Mouse (Mus musculus) embryo, embryonic 9.5 days (tissue): ENCODE data around the gene Oaz2.

Experiments
- DNase-seq: peaks from one replicate; pipeline ENCODE4 v3.0.0-alpha.2; 2017; ENCODE audit errors: extremely low spot score

Gene Oaz2

GRCm38 (mm10) chr9:65667701-65668100, at the start of gene Oaz2:
Gene Oaz2, plus strand, starts transcription at chr9:65668001.
- DNase-seq = no peak

DNA sequence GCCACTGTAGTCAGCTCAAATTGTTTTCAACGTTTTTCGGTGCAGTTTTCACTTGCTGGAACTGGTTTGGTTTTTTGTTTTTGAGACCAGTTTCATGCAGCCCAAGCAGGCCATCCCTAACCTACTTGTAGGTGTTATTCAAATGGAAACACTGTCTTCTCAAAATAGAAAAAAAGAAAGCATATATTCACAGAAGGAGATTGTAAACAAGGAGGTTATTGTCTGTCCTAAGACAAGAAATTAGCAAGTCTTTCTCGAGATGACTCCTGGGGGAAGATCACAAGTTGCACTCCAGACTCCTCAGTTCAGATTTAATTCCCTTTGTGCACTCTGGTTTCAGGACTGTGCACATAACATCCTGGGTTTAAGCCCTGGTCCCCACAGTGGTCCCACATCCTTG, 48.5 kb upstream of the Oaz2 start:
- DNase-seq = no peak

GRCm38 (mm10) chr9:65621196-65621595, 46.6 kb upstream of the Oaz2 start:
- no peak for DNase-seq

GRCm38 (mm10) chr9:65621666-65622065, 46.1 kb upstream of the Oaz2 start:
- DNase-seq = no peak

- DNase-seq = no peak
Observed at GRCm38 (mm10) chr9:65622826-65623225, 45.0 kb upstream of the Oaz2 start.

DNA sequence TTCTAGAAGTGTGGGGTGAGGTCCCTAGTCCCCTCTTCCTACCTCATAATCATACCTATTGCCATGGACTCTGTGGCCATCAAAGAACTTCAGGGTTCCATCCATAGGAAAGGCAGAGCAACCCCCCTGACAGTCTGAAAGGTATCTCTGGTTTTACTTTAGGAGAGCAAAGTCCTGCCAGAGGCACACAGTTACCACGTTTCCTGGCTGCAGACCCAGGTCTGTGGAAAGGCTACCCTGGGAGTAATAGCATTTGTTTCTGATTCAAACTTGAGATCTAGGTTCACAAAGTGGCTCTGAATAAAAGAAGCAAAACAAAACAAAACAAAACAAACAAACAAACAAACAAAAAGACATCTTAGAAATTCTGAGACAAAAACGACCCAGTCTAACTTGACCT, 43.5 kb upstream of the Oaz2 start:
- no peak for DNase-seq

DNA sequence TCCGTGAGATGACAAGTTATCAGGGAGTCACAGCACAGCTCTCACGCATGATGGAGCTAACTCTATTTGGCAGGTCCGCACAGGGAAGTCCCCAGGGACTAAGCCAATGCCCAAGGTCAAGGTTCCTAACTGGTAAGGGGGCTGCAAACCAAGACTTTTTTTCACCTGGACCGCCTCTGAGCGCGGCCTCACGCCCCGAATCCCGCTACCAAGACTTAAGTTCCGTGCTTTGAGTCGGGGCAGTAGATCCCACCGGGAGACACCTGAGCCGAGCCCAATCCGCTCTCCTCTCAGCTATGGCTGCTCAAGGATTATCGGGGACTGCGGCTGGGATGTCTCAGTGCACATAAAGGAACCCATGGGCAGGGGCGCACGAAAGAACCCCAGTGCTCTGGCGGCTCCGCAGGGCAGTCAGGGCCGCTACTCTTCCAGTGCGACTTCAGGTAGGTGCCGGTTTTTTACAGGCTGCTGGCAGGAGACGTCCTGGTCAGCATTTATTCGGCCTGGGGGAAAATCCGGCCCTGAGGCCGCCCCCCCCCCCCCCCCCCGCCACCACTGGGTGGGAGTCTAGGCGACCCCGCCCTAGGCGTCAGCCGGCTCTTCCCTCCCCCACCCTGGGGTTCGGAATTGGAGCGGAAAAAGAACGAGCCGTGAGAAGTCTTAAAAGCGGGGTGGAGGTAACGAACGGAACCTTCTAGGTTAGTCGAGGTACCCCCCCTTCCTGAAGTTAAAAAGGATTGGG, 38.6 kb upstream of the Oaz2 start, which contains the start of gene Rbpms2:
TSS of gene Rbpms2 (plus strand) at position 624 of the 742 bp plus-strand sequence.
- peak; percentile 59 for DNase-seq

GRCm38 (mm10) chr9:65629767-65630630, 37.8 kb upstream of the Oaz2 start:
- no peak for DNase-seq

DNA sequence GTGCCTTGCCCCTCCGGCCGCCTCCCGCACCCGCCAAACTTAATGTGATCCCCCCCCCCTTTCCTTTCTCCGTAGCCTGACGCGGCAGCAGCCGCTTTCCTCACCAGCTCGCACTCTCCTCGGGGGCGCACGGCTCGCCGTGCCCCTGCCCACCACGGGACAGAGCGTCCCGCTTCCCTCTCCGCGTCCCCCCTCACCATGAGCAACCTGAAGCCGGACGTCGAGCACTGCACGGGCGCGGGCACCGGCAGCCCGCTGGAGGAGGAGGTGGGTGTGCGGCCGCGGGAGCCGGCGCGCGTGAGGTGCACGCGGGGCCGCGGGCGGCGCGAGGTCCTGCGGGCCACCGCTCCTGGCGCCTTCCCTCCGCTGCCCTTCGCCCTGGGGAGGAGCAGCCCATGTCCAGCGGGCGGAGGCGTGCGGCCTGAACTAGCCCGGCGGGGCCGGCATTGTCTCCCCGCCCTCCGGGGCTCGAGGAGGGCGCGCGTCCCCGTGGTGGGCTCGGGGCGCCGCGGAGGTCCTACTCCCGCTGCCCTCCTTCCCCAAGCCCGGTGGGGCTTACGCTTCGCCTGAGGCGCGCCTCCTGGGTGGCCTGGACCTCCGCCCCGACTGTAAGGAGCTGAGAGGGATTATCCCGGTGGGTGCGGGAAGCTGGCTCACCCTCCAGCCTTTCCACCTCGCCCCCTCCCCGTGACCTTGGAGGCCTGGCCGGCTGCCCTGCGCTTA, 37.0 kb upstream of the Oaz2 start:
- peak; percentile 77 for DNase-seq

- no peak for DNase-seq
Observed at GRCm38 (mm10) chr9:65631354-65632021, 36.3 kb upstream of the Oaz2 start.

GRCm38 (mm10) chr9:65635766-65636165, 32.0 kb upstream of the Oaz2 start:
- DNase-seq = no peak

- no peak for DNase-seq
Observed at GRCm38 (mm10) chr9:65636926-65637325, 30.9 kb upstream of the Oaz2 start.

DNA sequence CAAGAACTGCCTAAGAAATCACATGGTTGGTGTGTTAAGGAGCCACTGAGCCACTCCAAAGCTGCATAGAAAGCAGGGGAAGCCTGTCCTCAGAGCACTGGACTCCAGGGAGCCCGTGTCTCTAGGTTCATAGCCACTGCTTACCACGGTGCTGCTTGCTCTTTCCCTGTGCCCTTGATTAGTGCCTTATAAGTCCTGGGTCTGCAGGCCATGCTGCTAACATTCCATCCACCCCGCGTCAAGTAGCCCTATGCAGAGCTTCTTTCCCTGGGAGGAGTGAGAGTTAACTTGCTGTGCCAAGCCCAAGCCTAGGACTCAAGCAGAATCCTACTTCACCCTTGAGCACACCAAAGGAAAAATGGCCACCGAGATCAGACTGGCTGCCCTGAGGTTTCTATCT, 28.7 kb upstream of the Oaz2 start:
- no peak for DNase-seq

DNA sequence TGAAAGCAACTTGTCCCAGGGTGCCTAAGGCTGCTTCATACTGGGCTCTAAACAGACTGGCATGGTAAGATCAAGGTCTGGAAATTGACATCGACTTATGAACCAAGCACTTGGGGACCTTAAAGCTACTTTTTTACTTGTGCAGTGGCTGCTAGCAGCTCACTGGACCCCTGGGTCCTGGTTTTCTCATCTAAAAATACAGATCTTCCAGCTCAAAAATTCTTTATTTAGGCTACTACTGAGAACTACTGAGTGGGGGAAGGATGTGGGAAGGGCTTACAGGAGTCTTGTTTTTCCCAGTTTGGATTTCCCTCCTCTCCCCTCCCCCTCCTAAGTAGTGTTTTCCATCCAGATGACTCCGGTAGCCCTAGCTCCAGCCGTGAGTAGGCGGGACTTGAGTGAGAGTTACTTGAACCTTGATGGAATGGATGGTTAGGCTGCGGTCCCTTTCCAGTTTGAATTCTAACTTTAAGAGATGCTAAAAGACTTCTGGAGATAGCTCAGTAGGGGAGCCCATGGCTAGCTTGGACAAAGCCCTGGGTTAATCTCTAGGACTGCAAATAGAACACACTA, 26.9 kb upstream of the Oaz2 start:
- DNase-seq = peak; percentile 65

DNA sequence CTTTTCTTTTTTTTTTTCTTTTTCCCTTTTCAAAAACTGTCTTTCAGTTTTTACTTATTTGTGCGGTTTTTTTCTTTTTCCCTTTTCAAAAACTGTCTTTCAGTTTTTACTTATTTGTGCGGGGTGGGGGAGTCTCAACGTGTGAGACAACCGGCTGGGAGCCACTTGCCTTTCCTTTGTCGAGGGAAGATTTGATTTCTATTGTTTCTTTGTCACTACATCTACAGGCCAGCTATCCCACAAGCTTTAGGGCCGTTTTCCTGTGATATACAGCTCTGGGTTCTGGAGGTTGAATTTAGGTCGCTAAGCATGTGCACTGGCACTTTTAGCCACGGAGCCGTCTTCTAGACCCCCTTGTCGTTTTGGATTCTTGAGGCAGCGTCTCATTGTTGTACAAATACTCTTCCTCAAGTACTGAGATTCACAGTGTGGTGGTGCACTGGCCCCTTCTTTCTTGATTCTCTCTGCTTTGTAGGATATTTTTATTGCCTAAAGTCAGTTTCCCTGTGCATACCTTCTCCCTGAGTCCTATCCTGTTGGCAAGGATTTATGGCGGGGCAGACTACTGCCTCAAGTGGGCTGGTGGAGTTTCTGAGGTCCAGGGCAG, 26.3 kb upstream of the Oaz2 start:
- peak; percentile 29 for DNase-seq

- DNase-seq = no peak
Observed at GRCm38 (mm10) chr9:65642546-65642945, 25.3 kb upstream of the Oaz2 start.

GRCm38 (mm10) chr9:65644960-65645359, 22.8 kb upstream of the Oaz2 start:
- no peak for DNase-seq

DNA sequence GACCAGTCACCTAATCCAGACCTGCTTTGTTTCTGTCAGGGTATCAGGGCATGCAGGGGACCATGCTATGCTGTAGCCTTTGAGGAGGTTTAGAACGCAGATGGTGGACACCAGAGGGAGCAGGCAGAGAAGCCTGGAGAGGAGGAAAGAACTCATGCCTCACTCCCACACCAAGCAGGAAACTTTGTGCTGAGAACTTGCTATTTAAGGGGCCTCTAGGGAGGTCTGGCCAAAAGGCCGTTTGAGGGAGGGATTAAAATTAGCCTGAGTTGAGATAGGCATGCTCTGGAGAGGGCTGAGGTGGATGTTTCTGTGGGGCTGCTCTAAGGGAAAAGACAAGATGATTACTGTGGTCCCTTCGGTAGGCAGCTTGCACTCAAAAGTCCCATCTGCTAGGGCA, 21.8 kb upstream of the Oaz2 start:
- no peak for DNase-seq

DNA sequence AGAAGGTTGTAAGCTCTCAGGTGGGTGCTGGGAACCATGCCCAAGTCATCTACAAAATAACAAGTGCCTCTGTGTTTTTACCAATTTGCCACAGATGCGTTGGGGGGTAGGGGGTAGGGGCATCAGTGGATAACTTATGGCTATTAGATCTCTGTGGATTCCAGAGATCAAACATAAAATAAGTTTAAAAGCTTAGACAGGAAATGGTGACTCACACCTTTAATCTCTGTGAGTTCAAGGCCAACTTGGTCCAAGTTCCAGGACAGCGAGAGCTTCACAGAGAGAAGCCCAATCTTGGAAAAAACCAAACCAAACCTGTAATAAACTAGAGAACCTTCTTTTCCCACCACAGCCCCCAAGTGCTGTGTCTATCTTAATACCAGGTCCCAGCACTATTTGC, 21.0 kb upstream of the Oaz2 start:
- DNase-seq = no peak

- no peak for DNase-seq
Observed at GRCm38 (mm10) chr9:65648730-65649129, 19.1 kb upstream of the Oaz2 start.

- DNase-seq = no peak
Observed at GRCm38 (mm10) chr9:65649997-65650396, 17.8 kb upstream of the Oaz2 start.
